Mouse (Mus musculus) E14TG2a.4 (cell line): ENCODE data around the gene Alcam.

Source experiments
- H3K27me3 ChIP-seq: 2 replicates; pipeline ENCODE4 v1.6.1; 2014; ENCODE audit warnings: low read length, control low read depth; ENCODE audit not compliant: insufficient read depth
- H3K36me3 ChIP-seq: 2 replicates; pipeline ENCODE4 v1.6.1; 2014; ENCODE audit warnings: low read length, control low read depth; ENCODE audit not compliant: insufficient read depth
- H3K4me1 ChIP-seq: replicated peaks from 2 replicates; pipeline ENCODE4 v1.6.1; 2014; ENCODE audit warnings: low read depth, low read length, control low read depth
- H3K4me3 ChIP-seq: replicated peaks from 2 replicates; pipeline ENCODE4 v1.5.1; 2014; ENCODE audit warnings: mild to moderate bottlenecking, low read length
- H3K9me3 ChIP-seq: 2 replicates; pipeline ENCODE4 v1.6.1; 2014; ENCODE audit warnings: low read length, control low read depth
- CTCF ChIP-seq: conservative IDR thresholded peaks from 2 replicates; pipeline ENCODE4 v1.5.1; 2014; ENCODE audit warnings: low read length
- NANOG ChIP-seq: IDR thresholded peaks from 2 replicates; pipeline ENCODE4 v1.6.1; 2014; ENCODE audit warnings: borderline replicate concordance, low read length, mixed read lengths
- POU5F1 ChIP-seq: IDR thresholded peaks from 2 replicates; pipeline ENCODE4 v1.6.1; 2014; ENCODE audit warnings: low read length, borderline replicate concordance

Gene Alcam

DNA sequence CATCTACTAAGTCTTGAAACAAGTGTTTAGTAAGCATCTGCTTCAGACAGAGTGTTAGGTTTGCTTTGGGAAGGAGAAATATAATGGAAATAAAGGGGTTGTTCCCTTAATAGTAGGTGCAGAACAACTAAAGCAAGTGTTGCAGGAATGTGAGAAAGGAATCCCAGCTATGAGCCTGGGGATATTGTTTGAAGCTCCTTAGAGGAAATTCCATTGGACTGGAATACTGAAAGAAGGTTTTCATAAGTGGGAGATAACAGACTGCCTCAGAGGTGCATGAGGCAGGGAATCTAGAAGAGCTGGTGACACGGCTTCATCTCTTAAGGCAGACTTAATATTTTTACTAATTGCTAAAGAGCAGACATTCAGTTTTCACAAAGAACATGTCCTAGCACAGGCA is 134.6 kb downstream of the Alcam start:
- Histone ChIP-seq H3K36me3 (no peaks in the 10 kb centered on the region), H3K27me3 (no peaks in the 10 kb centered on the region), H3K4me3 (no peak overlapping the region), H3K4me1 (no peaks in the 10 kb centered on the region), H3K9me3 (no peaks in the 10 kb centered on the region)
- TF ChIP-seq POU5F1 (no peak), NANOG (no peak), CTCF (no peak)

DNA sequence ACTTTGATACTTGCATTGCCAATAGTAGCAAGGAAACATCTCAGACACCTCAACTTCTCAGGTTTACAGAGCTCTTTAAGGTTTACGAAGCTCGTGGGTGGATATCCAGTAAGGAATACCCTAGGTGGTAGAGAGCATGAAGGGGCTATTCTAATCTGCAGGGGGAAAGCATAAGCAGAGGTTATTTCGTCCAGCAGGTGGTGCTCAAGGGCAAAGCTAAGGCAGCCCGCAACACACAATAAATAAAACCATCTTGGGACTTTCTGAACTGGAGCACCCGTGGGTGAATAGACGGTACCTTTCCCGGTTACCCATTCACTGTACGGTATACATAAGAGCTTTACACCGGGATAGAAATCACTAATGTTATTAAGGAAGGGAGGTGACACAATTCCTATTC is 142.8 kb downstream of the Alcam start:
- no peaks in the 10 kb centered on the region for H3K27me3 ChIP-seq
- H3K4me3 ChIP-seq: no peak overlapping the region
- H3K36me3 ChIP-seq: no peaks in the 10 kb centered on the region
- no peaks in the 10 kb centered on the region for H3K4me1 ChIP-seq
- TF ChIP-seq NANOG (no peak), POU5F1 (no peak), CTCF (peak; percentile 57)
- H3K9me3 ChIP-seq: no peaks in the 10 kb centered on the region

DNA sequence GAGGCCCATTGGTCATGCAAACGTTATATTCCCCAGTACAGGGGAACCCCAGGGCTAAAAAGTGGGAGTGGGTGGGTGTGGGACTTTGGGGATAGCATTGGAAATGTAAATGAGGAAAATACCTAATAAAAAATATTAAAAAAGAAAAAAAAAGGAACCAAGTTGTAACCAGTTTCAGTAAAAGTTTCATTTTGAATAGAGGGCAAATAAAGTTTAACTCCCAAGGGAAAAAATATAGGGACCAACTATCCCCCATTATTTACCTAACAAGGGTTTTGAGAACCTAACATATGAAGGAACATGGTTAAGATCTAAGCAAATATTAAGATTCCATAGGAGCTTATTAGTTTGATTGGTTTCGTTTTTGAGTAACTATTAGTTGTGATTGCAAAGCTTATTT is 146.9 kb downstream of the Alcam start:
- Histone ChIP-seq H3K9me3 (no peaks in the 10 kb centered on the region), H3K27me3 (no peaks in the 10 kb centered on the region), H3K36me3 (no peaks in the 10 kb centered on the region), H3K4me1 (no peaks in the 10 kb centered on the region), H3K4me3 (no peak overlapping the region)
- TF ChIP-seq NANOG (no peak), CTCF (no peak), POU5F1 (no peak)

DNA sequence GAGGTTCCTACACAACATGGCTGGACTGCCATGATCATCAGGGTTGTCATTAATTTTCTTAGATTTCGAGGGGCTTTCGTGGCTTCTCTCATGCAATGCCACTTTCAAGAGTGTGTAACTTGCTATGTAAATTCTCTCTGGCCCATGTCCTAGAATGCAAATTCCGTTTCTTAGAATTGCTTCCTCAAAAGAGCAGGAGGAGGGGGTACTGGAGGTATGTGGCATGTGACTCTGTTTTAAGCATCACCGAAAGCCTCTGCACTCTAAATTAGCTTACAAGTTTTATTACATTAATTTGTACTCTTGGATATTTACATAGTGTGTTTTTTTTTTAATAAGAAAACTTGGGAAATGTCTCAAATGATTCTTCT is 150.4 kb downstream of the Alcam start:
- no peaks in the 10 kb centered on the region for H3K4me1 ChIP-seq
- no peaks in the 10 kb centered on the region for H3K9me3 ChIP-seq
- no peak overlapping the region for H3K4me3 ChIP-seq
- H3K36me3 ChIP-seq: no peaks in the 10 kb centered on the region
- no peaks in the 10 kb centered on the region for H3K27me3 ChIP-seq
- TF ChIP-seq NANOG (no peak), CTCF (no peak), POU5F1 (no peak)

DNA sequence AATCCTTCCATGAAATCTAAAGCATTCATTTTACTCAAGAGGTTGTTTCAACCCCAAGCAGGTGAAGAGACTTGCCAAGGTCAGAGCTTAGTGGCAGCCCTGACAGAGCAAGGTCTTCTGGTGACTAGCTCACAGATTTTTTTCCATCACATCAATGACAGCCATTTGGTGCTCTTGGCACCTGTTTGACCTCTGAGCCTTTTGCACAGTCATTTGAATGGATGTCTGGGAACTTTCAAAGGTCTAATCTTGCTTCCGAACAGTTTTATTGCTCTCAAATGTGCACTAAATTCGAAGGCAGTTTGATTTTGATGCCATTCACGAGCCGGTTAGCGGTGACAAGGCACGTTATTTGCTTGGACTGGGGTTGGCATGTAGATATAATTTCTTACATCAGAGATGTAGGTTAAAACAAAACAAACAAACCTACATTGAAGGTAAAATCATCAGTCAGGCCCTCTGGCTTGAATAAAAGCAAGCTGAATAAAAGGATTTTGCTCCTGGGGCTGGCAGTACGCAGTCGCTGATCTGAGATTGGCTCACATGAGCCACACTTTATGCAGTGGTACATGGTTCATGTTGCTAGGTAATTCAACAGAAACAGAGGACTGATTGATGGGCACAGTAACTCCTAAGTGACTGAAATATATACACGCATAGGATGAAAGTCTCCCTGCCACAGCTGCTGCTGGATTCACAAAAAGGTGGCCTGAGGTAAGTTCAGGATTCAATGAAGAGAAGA is 150.9 kb downstream of the Alcam start:
- no peaks in the 10 kb centered on the region for H3K4me1 ChIP-seq
- TF ChIP-seq POU5F1 (no peak), CTCF (no peak), NANOG (no peak)
- H3K9me3 ChIP-seq: no peaks in the 10 kb centered on the region
- no peak overlapping the region for H3K4me3 ChIP-seq
- no peaks in the 10 kb centered on the region for H3K36me3 ChIP-seq
- H3K27me3 ChIP-seq: no peaks in the 10 kb centered on the region

DNA sequence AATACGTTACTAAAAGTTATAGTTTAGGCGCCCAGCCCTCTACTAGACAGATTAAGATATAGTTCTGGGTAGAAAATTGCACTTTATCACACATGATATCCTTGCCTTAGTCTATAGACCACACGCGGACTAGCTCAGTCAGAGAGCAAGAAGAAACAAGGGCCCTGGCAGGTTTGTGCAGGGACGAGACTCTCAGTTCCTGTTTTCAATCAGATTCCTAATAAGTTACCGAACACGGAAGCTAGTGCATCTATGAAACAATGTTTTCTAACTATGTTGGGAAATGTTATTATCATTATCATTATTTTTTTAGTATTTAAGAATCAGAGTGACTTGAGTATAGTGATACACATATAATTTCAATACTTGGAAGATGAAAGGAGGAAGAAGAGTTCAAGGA is 152.1 kb downstream of the Alcam start:
- H3K27me3 ChIP-seq: no peaks in the 10 kb centered on the region
- H3K4me3 ChIP-seq: no peak overlapping the region
- TF ChIP-seq POU5F1: no peak
- no peak for TF ChIP-seq CTCF
- no peak for TF ChIP-seq NANOG
- H3K4me1 ChIP-seq: no peaks in the 10 kb centered on the region
- no peaks in the 10 kb centered on the region for H3K36me3 ChIP-seq
- H3K9me3 ChIP-seq: no peaks in the 10 kb centered on the region

DNA sequence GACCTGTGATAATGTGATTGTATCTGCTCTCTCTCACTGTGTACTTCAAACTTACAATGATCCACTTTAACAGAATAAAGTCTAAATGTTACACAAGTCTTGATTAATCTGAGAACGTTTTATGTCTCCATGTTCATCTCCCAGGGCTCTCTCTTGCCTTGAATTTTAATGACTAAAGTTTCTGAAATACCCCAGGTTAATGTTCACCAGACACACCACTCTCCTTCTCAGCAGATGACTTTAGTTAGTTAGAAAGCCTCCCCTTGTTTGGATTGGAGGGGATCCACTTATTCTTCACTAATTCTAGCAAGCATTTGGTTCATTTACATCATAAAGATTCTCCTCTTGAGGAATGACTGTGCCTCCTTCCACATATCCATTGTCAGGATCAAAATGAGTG is 157.5 kb downstream of the Alcam start:
- TF ChIP-seq CTCF (no peak), POU5F1 (no peak), NANOG (no peak)
- Histone ChIP-seq H3K9me3 (no peaks in the 10 kb centered on the region), H3K4me3 (no peak overlapping the region), H3K27me3 (no peaks in the 10 kb centered on the region), H3K36me3 (no peaks in the 10 kb centered on the region), H3K4me1 (no peaks in the 10 kb centered on the region)

DNA sequence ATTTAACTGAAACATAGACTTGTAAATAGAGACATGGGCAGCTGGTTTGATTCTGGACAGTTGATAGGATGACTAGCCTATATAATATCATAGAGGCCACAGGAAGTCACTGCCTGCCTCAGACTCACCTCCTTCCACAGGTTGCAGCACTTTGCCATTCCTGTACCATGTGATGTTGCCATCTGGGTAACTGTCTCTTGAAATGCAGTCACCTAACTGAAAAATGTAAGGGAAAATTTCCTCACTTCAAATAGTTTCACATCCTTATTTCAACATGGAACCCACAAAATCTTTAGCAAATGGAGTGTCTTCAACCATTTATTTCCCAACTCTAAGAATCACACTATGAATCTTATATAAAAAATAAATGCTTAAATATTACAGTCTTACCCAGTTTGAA is 158.3 kb downstream of the Alcam start:
- Histone ChIP-seq H3K27me3 (no peaks in the 10 kb centered on the region), H3K36me3 (no peaks in the 10 kb centered on the region), H3K4me1 (no peaks in the 10 kb centered on the region), H3K9me3 (no peaks in the 10 kb centered on the region), H3K4me3 (no peak overlapping the region)
- TF ChIP-seq POU5F1 (no peak), NANOG (no peak), CTCF (no peak)
